Comparison of ENCODE assay signal across 9 mouse cellular contexts in the genomic region with DNA sequence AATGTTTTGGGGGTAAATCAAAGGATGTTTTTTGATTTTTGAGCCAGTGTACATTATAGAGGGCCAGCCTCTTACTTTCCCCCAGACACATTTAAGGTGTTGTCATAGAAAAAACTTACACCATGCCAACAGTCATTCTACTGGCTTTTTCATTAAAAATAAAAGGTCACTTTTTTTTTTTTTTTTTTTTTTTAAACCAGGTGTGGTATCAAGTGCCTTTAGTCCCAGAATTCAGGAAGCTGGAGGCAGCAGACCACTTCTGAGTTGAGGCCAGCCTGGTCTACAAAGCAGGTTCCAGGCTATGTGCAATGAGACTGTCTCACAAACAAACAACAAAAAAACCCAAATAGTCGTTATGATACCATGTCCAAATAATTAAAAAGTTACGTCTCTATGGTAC. TPM values are rescaled to one million over a fixed set of nuclear protein-coding genes. Genes with fewer than 3 reads are reported as not detected.
A peak's percentile ranks its signal among the peaks of the same experiment; 100 is the strongest.
DNase-seq lines count a peak whose midpoint lies in the region; ATAC-seq and TF ChIP-seq lines count a peak whose summit lies in the region.
"Had no signal": no experiment of that assay in that cellular context is flagged by ENCODE, and none has a peak within 500 bp of the region (broad histone marks: within the 10 kb centered on the region; RNA-seq: fewer than 3 reads in every experiment).

No protein-coding gene starts in this region.

- no peak overlapping the region for H3K9ac ChIP-seq in hindbrain, embryonic 16.5 days (ENCODE audit: low read depth, low read length)
- H3K9ac ChIP-seq in hindbrain, embryonic 13.5 days, result no peak overlapping the region
- H3K9ac ChIP-seq in intestine, embryonic 16.5 days (ENCODE audit: low read depth, low read length), result 0 out of 2 replicates have a peak overlapping the region, but pooled peaks have one; percentile 79
- H3K9ac ChIP-seq: midbrain, embryonic 13.5 days had no signal

- H3K9me3 ChIP-seq in hindbrain, embryonic 16.5 days (ENCODE audit: control insufficient read depth, low read length), result no peaks in the 10 kb centered on the region
- no peaks in the 10 kb centered on the region for H3K9me3 ChIP-seq in hindbrain, embryonic 13.5 days
- no peaks in the 10 kb centered on the region for H3K9me3 ChIP-seq in intestine, embryonic 16.5 days (ENCODE audit: control insufficient read depth, low read length)
- H3K9me3 ChIP-seq: midbrain, embryonic 13.5 days had no signal

- H3K4me3 ChIP-seq in hindbrain, embryonic 16.5 days (ENCODE audit: low read length), result no peak overlapping the region
- no peak overlapping the region for H3K4me3 ChIP-seq in hindbrain, embryonic 13.5 days
- no peak overlapping the region for H3K4me3 ChIP-seq in spleen, adult 2 months (ENCODE audit: extremely low read depth, insufficient read depth, insufficient read length)
- H3K4me3 ChIP-seq in intestine, embryonic 16.5 days (ENCODE audit: low read length), result no peak overlapping the region; the same call in 1 of the 2 replicates

- WGBS in hindbrain, embryonic 16.5 days, result 78% methylated on average over 2 of the region's 2 CpGs
- 79% methylated on average over 2 of the region's 2 CpGs for WGBS in hindbrain, embryonic 13.5 days
- WGBS in spleen, adult 2 months, result 53% methylated on average over 2 of the region's 2 CpGs
- WGBS in intestine, embryonic 16.5 days, result 69% methylated on average over 2 of the region's 2 CpGs

- TF ChIP-seq POLR2A in spleen, adult 2 months (IDR thresholded peaks at IDR 0.05; ENCODE audit: low read depth, low read length), result no peak

- no peak for TF ChIP-seq CTCF in spleen, adult 2 months (IDR thresholded peaks at IDR 0.05; ENCODE audit: extremely low read depth, insufficient read depth, insufficient read length, insufficient replicate concordance)

- intact Hi-C loops in left cerebral cortex, postnatal 36 days (cut with DNase I), result no loop called here

- no peak for DNase-seq in spleen, adult 2 months (ENCODE audit: low read depth in 1 of 2, low spot score in 2 of 2)
- no peak for DNase-seq in spleen, adult 18-20 months
- DNase-seq in left cerebral cortex, postnatal 36 days (ENCODE audit: low spot score in 2 of 2), result no peak
- no peak for DNase-seq in adrenal gland, adult (ENCODE audit: inconsistent age in 2 of 2, low spot score in 1 of 2)
- DNase-seq: gastrocnemius, postnatal 25 days had no signal

- H3K36me3 ChIP-seq in hindbrain, embryonic 16.5 days (ENCODE audit: control insufficient read depth, insufficient read depth, low read length), result 0 out of 2 replicates have a peak, but pooled peaks cover 2% of the 10 kb centered on the region
- peaks cover 13% of the 10 kb centered on the region for H3K36me3 ChIP-seq in hindbrain, embryonic 13.5 days
- H3K36me3 ChIP-seq in spleen, adult 2 months (ENCODE audit: control insufficient read depth, insufficient read depth, low read length), result peaks cover 5% of the 10 kb centered on the region
- H3K36me3 ChIP-seq in intestine, embryonic 16.5 days (ENCODE audit: control insufficient read depth, insufficient read depth, low read length), result peaks cover 1% of the 10 kb centered on the region

- H3K4me1 ChIP-seq in hindbrain, embryonic 16.5 days (ENCODE audit: control insufficient read depth, insufficient read depth, low read depth, low read length), result peaks cover 58% of the 10 kb centered on the region
- H3K4me1 ChIP-seq in hindbrain, embryonic 13.5 days (replicated peaks), result peaks cover 80% of the 10 kb centered on the region
- H3K4me1 ChIP-seq in spleen, adult 2 months (ENCODE audit: control insufficient read depth, insufficient read depth, insufficient read length), result peaks cover 34% of the 10 kb centered on the region
- peaks cover 44% of the 10 kb centered on the region for H3K4me1 ChIP-seq in intestine, embryonic 16.5 days (ENCODE audit: control insufficient read depth, insufficient read depth, low read length)

- H3K4me2 ChIP-seq in hindbrain, embryonic 16.5 days (ENCODE audit: low read length), result peak overlapping the region; percentile 16; the same call in 1 of the 2 replicates
- no peak overlapping the region; the same call in none of the 2 replicates for H3K4me2 ChIP-seq in hindbrain, embryonic 13.5 days
- peak overlapping the region; percentile 27; the same call in 1 of the 2 replicates for H3K4me2 ChIP-seq in intestine, embryonic 16.5 days (ENCODE audit: low read depth, low read length)

- no peaks in the 10 kb centered on the region for H3K27me3 ChIP-seq in hindbrain, embryonic 16.5 days (replicated peaks; ENCODE audit: control insufficient read depth, insufficient read depth, low read length)
- H3K27me3 ChIP-seq in hindbrain, embryonic 13.5 days, result no peaks in the 10 kb centered on the region
- H3K27me3 ChIP-seq in spleen, adult 2 months (ENCODE audit: control insufficient read depth, insufficient read depth, low read length), result no peaks in the 10 kb centered on the region
- no peaks in the 10 kb centered on the region for H3K27me3 ChIP-seq in intestine, embryonic 16.5 days (replicated peaks; ENCODE audit: control insufficient read depth, insufficient read depth, low read length)
- H3K27me3 ChIP-seq: midbrain, embryonic 13.5 days had no signal

- no peak for ATAC-seq in hindbrain, embryonic 16.5 days
- ATAC-seq in hindbrain, embryonic 13.5 days (ENCODE audit: low FRiP score), result no peak
- ATAC-seq in intestine, embryonic 16.5 days, result no peak
- ATAC-seq: midbrain, embryonic 13.5 days had no signal

- H3K27ac ChIP-seq in hindbrain, embryonic 16.5 days (ENCODE audit: low read depth, low read length), result no peak overlapping the region
- no peak overlapping the region for H3K27ac ChIP-seq in hindbrain, embryonic 13.5 days
- peak overlapping the region; percentile 91; the same call in 1 of the 2 replicates for H3K27ac ChIP-seq in spleen, adult 2 months (ENCODE audit: insufficient read depth, low read length)
- peak overlapping the region; percentile 98; the same call in 1 of the 2 replicates for H3K27ac ChIP-seq in intestine, embryonic 16.5 days (ENCODE audit: low read length)

RNA-seq across cellular contexts. Expression of a gene that starts 7.7 kb away (rescaled TPM):
- 8.0 and 8.2 TPM in 2 replicates for polyA plus RNA-seq in hindbrain, embryonic 16.5 days (2015; fragmentation: Nextera tagmentation; extraction: Ambion mirVana)
- 9.0 TPM in 2 replicates for polyA plus RNA-seq in hindbrain, embryonic 13.5 days (2015; fragmentation: Nextera tagmentation; extraction: Ambion mirVana)
- polyA plus RNA-seq in spleen, adult 2 months (2012; rRNA removed), result 49.6 and 83.0 TPM in 2 replicates
- 11.5 and 11.9 TPM in 2 replicates for polyA plus RNA-seq in intestine, embryonic 16.5 days (2015; fragmentation: Nextera tagmentation; extraction: Ambion mirVana)
- 10 to 100 TPM; 54.3 to 63.3 TPM for total RNA-seq in left cerebral cortex, postnatal 36 days (2021)

Comparison
In these comparisons a context has a peak if more than half of its experiments do, and no peak if none do; other contexts are left out.
1. H3K27ac ChIP-seq: peak in spleen, adult 2 months (single experiment) and intestine, embryonic 16.5 days (single experiment); none in hindbrain, embryonic 16.5 days (single experiment) and hindbrain, embryonic 13.5 days (single experiment).